Mouse (Mus musculus) neural tube, embryonic 10.5 days (tissue): ENCODE results near the gene Timp2.

Source experiments
- DNase-seq: peaks from one replicate; pipeline ENCODE4 v3.0.0-alpha.2; 2017; ENCODE audit warnings: low spot score; ENCODE audit errors: extremely low spot score

Gene Timp2

DNA sequence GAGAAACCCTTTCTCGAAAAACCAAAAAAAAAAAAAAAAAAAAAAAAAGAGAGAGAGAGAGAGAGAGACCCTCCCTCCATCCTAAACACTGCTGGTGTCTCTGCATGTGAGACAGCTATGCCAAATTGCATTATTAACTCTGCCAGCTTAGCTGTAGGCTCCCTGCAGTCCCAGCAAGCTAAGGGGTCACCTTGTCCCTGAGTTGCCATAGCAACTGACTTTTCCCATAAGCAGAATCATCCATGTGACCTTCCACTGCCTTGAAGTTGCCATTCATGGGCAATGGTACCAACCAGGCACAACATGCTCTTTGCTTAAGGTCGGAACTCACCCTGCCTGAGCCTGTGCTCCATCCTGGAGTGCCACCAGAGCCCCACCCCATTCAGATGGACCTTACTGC is 60.5 kb downstream of the Timp2 start:
- no peak for DNase-seq

DNA sequence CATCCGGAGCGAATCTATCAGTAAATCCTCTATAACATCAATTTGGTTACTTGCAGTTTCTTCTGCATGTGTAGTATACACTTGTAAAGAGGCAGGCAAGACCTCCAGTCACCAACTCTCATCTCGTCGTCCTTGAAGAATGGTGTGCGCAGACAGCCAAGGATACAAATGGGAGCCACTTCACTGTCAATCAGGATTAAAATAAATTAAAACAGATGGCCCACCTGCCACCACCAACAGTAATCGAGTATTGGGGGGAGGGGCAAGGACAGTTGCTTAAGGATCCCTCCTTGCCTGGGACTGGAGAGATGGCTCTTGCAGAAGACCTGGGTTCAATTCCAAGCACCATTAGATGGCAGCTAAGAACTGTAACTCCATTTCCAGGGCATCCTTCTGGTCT is 62.9 kb downstream of the Timp2 start:
- DNase-seq, result no peak

DNA sequence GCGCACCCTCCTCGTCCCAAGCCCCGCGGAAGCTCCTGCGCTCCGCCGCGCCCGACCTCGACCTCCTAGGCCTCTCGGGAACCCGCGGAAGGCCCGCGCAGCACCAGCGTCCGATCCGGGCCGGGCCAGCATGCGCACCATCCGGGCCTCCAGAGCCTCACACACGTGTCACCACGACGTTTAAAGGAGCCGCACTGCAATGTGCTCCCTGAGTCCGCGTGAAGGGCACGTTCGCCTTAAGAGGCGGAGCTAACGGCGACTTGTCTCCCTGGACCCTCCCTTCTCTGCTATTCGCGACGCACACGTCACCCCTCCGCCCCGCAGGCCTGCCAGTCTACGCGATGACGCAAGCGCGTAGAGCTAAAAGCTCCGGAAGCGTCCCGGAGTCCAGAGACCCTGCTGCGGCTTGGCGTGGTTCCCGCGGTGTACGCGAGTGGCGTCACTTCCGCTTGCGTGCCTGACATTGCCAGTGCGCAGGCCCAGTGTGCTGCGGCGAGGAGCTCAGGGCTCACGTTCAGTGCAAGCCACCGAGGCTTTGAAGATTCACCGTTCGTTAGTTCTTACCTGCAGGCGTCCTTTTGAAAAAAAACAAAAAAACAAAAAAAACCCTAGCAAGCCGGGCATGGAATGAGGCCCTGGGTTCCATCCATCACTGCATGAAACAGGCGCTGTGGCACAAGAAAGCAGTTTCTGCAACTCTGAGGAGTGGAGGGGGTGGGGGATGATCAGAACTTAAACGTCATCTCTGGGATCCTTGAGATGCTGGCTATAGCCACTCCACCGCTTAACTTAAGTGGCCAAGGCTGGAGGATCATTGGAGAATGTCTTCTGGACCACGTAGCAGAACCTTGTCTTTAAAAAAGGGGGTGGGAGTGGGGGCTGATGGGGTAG is 65.3 kb downstream of the Timp2 start, which contains the start of gene Usp36:
Gene Usp36, minus strand, starts transcription at position 246 of the 891 bp plus-strand sequence.
- DNase-seq, result peak; percentile 99

DNA sequence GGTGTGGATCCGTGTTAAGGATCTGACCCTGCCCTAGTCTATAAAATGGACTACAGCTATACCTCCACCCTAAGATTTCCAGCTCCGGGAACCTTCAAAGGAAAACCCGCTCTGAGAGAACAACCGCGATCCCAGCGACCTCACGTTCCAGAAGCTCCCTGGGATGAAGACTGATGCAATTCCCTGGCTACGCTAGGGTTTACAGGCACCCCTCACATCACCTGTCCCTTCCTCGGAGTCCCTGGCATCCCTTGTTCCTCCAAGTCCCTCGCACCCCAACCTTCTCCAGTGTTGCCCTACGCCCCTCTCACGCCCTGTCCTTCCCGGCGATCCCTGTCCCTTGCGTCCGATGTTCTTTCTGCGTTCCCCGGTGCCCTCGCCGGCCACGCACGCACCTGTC is 66.0 kb downstream of the Timp2 start:
- DNase-seq, result no peak

DNA sequence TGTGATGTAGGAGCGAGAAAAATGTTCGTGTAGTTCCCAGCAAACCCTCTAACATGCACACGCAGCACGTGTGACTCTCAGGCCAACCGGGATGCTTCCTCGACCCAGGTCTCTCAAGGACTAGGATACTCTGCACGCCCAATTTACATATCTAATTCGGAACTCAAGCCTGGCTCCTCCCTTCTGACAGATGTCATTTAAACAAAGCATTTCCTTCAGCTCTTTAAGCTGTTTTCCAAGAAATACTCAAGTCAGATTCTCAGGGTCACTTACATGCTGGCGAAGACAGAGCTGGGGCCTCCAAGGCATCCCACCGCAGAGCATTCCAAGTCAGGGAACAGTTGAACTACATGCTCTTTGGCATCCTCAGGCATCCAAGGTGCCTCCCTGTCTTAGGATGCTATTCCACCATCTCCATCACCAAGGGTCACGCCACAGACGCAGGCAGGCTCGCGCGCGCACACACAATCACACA is 66.5 kb downstream of the Timp2 start:
- DNase-seq, result peak; percentile 26

DNA sequence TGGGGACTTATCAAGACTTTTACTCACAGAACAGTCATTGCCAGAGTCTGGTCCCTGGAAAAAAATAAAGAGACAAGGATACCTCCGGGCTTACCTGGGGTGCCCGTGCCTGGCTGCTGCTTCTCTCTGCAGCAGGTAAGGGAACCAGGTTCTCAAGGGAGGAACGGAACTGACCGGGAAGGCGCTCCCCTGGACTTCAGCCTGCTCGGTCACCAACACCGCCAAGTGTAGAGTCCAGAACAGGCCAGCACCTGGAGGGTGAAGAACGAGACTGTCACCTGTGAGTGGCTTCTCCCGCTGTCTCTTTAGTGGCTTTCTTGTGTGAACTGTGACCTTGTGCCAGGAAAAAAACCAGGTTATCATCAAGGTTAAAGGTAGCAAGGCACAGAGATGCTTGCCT is 68.0 kb downstream of the Timp2 start:
- no peak for DNase-seq

DNA sequence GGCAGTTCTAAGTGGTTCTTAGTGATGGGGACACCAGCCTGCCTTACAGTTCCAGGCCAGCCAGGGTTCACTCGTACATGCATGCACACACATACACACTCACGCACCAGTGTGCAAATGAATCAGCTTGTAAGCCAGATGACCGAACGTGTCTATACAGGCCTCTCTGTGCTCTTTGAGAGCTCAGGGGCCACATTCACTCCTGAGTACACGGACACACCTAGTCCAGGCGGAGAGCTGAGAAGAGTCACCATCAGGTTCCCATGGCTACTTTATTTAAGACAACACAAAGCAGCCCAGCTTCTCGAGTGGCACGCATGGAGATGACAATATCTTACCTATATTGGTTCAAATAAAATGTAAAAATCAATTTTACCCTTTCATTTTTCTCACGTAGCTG is 69.1 kb downstream of the Timp2 start:
- DNase-seq, result no peak

DNA sequence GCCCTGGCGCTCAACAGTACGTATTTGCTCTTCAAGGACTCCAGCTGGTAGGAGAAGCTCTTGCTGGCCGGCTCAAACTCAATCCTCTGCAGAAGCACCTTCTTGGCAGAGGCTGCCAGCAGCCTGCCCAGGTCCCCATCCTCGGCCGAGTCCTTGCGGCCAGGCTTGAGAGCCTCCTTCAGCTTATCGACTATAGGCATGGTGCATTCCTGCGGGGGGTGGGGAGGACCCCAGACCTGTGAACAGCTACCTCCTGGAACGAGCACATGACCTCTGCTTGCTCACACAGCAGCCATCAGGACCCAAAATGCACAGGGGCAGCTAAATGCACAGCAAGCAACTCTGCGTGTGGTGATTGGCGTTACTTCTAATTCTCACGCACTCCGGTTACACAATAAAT is 69.7 kb downstream of the Timp2 start:
- DNase-seq, result no peak

DNA sequence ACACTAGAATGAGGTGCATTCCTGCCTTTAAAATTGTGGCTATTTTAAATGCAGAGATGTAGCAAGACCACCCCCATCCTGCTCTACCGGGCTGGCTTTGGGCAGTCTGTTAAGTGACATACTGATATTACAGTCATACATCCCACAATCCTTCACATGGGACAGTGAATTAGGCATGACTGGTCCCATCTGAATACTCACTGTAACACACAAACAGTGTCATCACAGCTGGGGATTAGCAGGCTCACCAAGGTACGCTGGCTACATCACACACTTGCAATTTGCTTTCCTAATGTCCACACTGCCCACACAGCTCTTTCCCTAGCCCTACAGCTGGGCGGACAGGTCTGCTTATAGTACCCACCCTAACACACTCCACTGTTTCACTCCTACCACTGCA is 75.3 kb downstream of the Timp2 start:
- DNase-seq, result no peak

DNA sequence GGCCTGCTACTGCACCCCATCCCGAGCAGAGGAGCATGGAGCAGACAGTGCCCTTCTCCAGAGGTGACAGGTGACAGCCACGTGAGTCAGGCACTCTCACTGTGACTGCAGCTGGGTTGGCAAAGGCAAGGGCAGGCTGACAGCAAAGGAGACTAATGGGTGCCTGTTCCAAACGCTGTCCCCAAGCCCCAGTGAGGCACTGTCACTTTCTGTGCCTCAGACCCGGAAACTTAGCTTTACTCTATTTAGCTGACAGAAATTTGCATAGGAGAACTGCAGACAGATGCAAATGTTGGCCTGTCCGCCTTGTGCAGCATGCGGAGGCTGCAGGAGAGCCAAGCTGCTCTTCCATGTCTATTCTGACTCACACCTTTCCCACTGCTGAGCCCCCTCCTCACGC is 79.2 kb downstream of the Timp2 start:
- no peak for DNase-seq

DNA sequence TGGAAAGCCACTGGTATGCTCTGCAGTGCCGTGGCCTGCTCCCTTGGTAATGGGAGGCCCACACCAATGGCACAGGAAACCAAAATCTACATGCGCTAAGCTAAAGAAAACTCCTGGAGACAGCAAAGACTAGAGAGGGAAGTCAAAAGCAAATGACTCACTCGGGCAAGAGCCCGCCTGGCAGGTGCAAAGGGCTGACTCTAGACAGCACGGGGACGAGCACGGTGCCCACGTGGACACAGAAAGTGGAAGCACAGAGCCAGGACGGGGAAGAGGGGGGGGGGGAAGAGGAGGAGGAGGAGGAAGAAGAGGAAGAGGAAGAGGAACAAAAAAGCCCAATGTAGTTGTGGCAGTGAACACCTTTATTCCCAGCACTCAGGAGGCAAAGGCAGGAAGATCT is 80.4 kb downstream of the Timp2 start:
- DNase-seq, result no peak

DNA sequence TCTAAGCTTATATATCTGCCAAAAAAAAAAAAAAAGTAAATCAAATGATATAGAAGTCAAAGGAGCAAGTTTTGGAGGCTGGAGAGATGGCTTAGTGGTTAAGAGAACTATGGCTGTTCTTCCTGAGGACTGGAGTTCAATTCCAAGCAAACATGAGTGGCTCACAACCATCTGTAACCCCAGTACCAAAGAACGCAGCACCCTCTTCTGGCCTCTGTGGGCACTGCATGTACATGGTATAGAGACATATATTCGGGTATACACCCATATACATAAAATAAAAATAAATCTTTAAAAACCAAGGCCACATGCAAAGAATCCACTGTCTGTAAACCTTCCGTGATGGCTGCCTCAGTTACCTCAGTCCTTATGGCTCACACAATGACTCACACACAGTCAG is 85.7 kb downstream of the Timp2 start:
- no peak for DNase-seq

DNA sequence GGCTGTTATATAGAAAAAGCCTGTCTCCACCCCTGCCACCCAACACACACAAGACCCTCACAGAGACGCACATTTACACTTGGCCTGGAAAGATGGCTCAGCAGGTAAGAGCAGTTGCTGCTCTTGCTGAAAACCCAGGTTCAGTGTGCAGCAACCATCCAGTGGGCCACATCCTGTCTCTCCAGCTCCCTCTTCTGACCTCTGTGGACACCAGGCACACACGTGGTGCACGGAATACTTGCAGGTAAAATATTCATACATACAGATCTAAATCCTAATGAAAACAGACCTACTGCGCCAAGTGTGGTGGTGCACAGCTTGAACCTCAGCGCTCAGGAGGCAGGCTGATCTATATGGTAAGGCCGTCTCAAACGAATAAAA is 88.9 kb downstream of the Timp2 start:
- no peak for DNase-seq

DNA sequence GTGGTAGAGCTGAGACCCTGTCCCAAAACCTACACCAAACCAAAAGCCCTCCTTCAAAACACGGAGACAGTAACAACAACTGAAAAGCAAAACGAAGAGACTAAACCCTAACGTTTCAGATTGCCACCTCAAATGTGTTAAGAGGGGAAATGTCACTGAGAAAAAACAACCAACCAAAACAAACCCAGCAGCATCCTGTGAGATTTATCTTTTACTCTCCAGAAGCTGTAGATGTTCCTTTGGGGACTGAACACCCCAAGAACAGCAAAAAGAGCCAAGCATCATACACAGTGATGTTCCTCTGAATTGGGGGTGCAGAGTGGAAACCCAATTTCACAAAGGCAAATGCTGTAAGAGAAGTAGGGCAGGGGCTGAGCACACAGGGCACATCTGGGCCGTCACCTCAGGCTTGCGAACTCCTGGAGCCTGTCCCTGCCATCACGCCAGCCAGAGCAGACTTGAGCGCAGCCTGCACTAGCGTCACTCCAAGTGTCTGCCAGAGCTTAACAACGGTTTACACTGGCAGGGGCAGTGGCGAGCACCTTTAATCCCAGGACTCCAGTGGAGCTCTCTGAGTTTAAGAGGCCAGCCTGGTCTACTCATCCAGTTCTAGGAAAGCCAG is 89.4 kb downstream of the Timp2 start:
- DNase-seq, result no peak

DNA sequence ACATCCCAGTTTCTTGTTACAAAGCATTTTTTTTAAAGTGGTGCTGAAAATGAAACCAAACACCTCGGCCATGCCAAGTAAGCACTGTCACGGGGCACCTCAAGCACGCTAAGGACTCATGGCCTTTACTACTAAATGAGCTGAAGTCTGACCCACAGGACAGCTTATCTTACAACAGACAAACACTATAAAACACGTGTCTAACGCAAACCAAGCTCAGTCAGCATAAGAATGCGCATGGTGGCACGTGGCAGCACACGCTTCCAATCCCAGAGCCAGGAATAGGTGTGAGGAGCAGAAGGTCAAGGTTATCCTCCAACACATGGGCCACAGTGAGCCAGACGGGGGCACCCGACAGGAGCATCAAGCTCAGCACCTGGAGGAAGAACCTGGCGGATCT is 89.9 kb downstream of the Timp2 start:
- DNase-seq, result no peak

DNA sequence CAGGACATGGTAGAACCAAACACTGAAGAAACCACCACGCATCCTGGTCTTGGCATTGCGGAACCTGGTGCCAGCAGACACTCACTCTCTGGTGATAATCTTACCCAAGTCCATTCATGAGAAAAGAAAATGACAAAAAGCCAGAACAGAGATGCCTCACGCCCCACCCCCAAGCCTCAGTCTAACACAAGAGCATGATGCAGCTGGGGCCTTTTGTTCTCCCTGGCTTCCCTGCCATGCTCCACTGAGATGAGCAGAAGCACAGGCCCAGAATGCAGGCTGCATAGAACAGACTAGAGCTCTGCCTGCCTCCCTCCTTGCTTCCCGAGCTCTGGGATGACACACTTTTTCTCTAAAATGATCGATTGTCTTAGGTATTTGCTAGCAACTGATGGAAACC is 92.4 kb downstream of the Timp2 start:
- no peak for DNase-seq

DNA sequence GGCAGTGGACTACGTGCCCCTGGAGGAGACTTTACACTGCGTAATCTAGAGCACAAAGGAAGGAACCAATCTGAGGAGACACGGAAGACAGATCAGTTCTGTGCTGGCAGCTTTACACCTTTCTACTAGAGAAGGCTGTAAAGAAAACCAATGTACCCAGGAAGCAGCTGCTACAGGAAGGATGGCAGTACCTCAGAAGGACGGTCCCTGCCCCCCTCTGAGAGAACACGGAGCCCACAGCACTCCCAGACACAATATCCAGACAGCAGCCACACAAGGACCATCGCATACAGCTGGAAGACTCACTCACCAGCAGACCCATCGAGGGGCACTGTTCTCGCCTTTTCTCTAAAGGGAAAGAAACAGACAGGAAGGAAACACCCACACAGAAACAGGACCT is 95.5 kb downstream of the Timp2 start:
- no peak for DNase-seq

DNA sequence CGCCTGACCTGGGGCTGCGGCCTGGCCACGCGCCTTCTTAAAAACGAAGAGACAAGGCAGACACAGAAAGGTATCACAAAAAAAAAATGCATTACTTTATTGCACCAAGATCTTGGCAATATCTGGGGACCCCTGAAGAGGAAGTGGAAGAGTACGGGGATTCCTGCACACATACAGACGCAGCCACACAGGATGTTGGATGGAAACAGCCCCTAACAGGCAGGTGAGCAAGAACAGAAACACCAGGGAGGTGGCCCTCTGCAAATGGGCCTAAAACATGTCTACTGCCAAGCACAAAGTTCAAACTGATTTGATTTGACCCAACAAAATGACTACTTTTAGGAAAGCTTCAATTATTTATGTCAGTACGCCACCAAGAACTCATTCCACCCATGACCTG is 96.0 kb downstream of the Timp2 start:
- DNase-seq, result no peak

DNA sequence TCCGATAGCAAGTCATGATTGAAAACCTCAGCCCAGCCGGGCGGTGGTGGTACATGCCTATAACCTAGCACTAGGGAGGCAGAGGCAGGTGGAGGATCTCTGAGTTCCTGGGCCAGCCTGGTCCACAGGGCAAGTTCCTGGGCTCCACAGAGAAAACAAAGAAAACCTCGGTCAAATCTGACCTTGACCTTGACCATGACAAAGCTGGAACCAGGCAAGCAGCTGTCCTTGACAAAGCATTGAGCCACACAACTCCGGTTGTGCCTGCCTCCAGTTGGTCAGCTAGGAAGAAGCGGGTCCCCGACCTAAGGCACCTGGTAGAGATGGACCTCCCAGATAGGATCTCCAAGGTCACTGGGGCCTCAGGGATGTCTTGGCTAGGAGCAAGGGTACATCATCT is 99.2 kb downstream of the Timp2 start:
- DNase-seq, result no peak

DNA sequence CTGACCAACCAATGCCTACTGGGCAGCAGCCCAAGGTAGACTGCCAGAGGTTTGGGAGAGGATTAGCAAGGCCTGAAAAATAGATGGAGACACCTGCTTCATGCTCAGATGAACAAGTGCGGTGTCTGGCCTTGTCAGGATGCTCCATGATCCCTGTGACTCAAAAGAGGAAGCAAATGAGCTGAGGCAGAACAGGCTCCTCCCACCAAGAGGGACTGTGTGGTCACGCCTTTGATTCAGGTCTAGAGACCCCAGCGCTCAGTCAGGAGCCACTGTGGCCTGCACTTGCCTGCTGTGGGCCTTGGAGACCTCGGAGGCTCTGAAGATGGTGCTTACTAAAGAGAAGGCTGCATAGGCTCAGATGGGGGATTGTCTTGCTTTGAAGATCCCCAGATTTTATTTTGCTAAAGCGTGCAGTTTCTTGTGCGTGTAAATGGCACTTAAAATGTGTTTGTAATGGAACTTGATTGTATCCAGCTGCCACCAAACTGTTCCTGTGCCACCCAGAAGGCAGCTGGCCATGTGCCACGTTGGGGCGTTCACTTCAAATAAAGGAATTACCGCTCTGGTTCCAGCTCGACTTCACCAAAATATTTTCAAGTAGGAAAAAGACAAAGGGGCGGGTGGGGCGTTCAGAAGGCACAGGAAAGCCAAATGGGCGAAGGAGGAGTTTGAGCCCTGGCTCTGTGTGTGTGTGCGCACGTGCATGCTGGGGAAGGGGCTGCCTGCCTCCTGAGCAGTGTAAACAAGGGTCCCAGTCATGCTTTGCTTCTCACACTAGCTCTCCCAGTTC is 101.2 kb downstream of the Timp2 start:
- no peak for DNase-seq

DNA sequence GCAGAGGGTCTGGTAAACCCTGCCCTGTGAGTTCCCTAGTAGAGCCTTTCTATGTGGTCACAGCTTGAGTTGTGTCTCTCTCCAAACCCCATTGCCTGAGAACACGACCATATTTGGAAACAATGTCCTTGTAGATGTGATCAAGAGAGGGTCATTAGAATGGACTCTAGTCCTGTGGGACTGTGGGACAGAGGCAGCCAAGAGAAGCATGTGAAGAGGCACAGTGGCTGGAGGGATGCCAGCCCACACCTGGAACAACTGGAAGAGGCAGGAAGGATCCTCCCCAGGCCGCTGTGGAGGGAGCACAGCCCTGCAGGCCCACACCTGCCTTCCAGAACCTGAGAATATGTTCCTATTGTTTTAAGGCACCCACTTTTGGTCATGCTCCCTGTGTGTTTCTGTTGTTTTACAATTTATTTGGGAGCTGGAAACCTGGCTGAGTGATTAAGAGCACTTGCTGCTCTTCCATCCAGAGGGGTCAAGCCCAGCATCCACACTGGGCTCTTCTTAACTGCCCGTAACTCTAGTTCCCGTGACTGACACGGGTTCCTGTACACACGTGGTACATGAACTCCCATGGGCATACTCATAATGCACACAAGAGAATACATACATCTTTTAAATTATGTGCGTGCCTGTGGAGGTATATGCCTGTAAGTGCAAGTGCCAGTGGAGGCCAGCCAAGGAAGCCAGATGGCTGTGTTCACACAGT is 101.9 kb downstream of the Timp2 start:
- DNase-seq, result no peak
